Mouse (Mus musculus) MEL-GATA-1-ER (cell line): ENCODE measurements around the gene 4933402E13Rik.

Source experiments
- DNase-seq: peaks from one replicate; pipeline ENCODE4 v3.0.0-alpha.2; 2012; ENCODE audit warnings: low read depth; ENCODE audit errors: extremely low read depth

4933402E13Rik gene

GRCm38 (mm10) chrX:62283199-62283598 is at the start of gene 4933402E13Rik:
TSS of gene 4933402E13Rik (plus strand) at chrX:62283499.
- DNase-seq, result no peak
